Mouse (Mus musculus) heart, embryonic 14.5 days (tissue): Measurements from ENCODE around the gene Arhgap22. TPM values are rescaled to one million over a fixed set of nuclear protein-coding genes. Genes with fewer than 3 reads are reported as not detected.
A peak's percentile ranks its signal among the peaks of the same experiment; 100 is the strongest.

ENCODE experiments used
- ATAC-seq: fragments of 200-750 bp; cut with Nextera tagmentation; 2 replicates; pipeline ENCODE4 v1.8.0; 2017; ENCODE audit warnings: low read depth, moderate TSS enrichment; ENCODE audit not compliant: insufficient number of reproducible peaks, insufficient read depth, low FRiP score
- H3K27ac ChIP-seq, 2 experiments: fragments of 200-500 bp in 1 of 2; fragments of 300-500 bp in 1 of 2; sonication (generic) in 1 of 2; replicated peaks in 1 of 2; 2 replicates each; pipeline ENCODE4 v1.5.1; 2012 to 2014; ENCODE audit warnings: low read depth in 2 of 2, low read length in 2 of 2, control low read depth in 1 of 2, mild to moderate bottlenecking in 1 of 2, mixed read lengths in 1 of 2; ENCODE audit not compliant: control insufficient read depth in 1 of 2, insufficient read depth in 1 of 2
- H3K27me3 ChIP-seq: fragments of 300-500 bp; sonication (generic); 2 replicates; pipeline ENCODE4 v1.6.1; 2014; ENCODE audit warnings: mild to moderate bottlenecking, low read length, control low read depth; ENCODE audit not compliant: control insufficient read depth, insufficient read depth
- H3K36me3 ChIP-seq: fragments of 300-500 bp; sonication (generic); 2 replicates; pipeline ENCODE4 v1.6.1; 2014; ENCODE audit warnings: mild to moderate bottlenecking, control low read depth, low read length, mixed read lengths; ENCODE audit not compliant: control insufficient read depth, insufficient read depth
- H3K4me1 ChIP-seq, 2 experiments: fragments of 200-500 bp in 1 of 2; fragments of 300-500 bp in 1 of 2; sonication (generic) in 1 of 2; 2 replicates each; pipeline ENCODE4 v1.6.1; 2012 to 2014; ENCODE audit warnings: low read length in 2 of 2, control low read depth in 1 of 2, mixed read lengths in 1 of 2; ENCODE audit not compliant: control insufficient read depth in 2 of 2, insufficient read depth in 2 of 2
- H3K4me2 ChIP-seq: fragments of 300-500 bp; sonication (generic); 2 replicates; pipeline ENCODE4 v1.6.1; 2014; ENCODE audit warnings: mild to moderate bottlenecking, low read length
- H3K4me3 ChIP-seq, 2 experiments: fragments of 200-500 bp in 1 of 2; fragments of 300-500 bp in 1 of 2; sonication (generic) in 1 of 2; 2 replicates each; pipeline ENCODE4 v1.5.1; 2012 to 2014; ENCODE audit warnings: low read length in 2 of 2, mild to moderate bottlenecking in 2 of 2, control low read depth in 1 of 2, low read depth in 1 of 2, moderate library complexity in 1 of 2; ENCODE audit not compliant: control insufficient read depth in 1 of 2, insufficient read depth in 1 of 2
- H3K9ac ChIP-seq: fragments of 300-500 bp; sonication (generic); 2 replicates; pipeline ENCODE4 v1.6.1; 2014; ENCODE audit warnings: mild to moderate bottlenecking, low read length
- H3K9me3 ChIP-seq: fragments of 300-500 bp; sonication (generic); 2 replicates; pipeline ENCODE4 v1.6.1; 2016; ENCODE audit warnings: low read length, control low read depth; ENCODE audit not compliant: control insufficient read depth
- WGBS: fragments of 180-500 bp; shearing (Covaris S2); extraction: QIAGEN DNeasy Blood & Tissue Kit; methylation state at CpG from one replicate; pipeline ENCODE4 v1.1.7; 2014; 5-methylcytosine and 5-hydroxymethylcytosine counted together
- polyA plus RNA-seq: library from polyadenylated mRNA; unstranded; fragments of >200 nt; fragmentation: Nextera tagmentation; extraction: Ambion mirVana; gene quantifications from 2 replicates; pipeline ENCODE4 v1.2.1, GENCODE M21; 2014

Arhgap22 gene
- polyA plus RNA-seq, 1 experiment from 2014 or later: 2.6 TPM

- peaks cover 35% of the 10 kb centered on the region for H3K27me3 ChIP-seq
Measured at GRCm38 (mm10) chr14:33358891-33359290, 145.1 kb downstream of the Arhgap22 start.

DNA sequence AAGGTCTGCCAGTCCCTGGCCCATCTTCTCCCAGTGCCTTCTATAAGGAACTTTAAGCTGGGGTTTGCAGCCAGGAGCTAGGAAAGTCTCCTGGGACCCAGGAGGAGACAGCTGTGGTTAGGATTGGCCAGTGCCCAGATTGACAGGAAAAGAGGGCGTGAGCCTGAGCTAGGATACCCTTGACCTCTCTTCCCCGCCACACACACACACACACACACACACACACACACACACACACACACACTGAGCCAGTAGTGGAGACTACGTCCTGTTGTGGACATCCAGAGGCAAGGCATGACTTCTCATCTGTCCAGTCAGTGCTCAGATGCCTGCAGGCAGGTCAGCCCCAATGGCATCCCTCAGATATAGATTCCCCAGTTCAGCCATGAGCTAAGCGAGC is 147.7 kb downstream of the Arhgap22 start:
- ATAC-seq: no peak
- H3K4me1 ChIP-seq: peaks cover 10 to 13% of the 10 kb centered on the region in 2 experiments
- H3K27me3 ChIP-seq: peaks cover 28% of the 10 kb centered on the region
- H3K4me3 ChIP-seq: no peak overlapping the region
- no peaks in the 10 kb centered on the region for H3K9me3 ChIP-seq
- no peak overlapping the region for H3K9ac ChIP-seq
- H3K27ac ChIP-seq: no peak overlapping the region
- H3K36me3 ChIP-seq: no peaks in the 10 kb centered on the region
- 56% methylated on average over 4 of the region's 4 CpGs for WGBS
- no peak overlapping the region for H3K4me2 ChIP-seq

More at GRCm38 (mm10) chr14:33358891-33359290, 145.1 kb downstream of the Arhgap22 start:
- Histone ChIP-seq H3K4me1 (peaks cover 10 to 17% of the 10 kb centered on the region in 2 experiments), H3K9ac (no peak overlapping the region), H3K9me3 (no peaks in the 10 kb centered on the region), H3K27ac (no peak overlapping the region), H3K36me3 (no peaks in the 10 kb centered on the region), H3K4me2 (no peak overlapping the region), H3K4me3 (no peak overlapping the region)
- no peak for ATAC-seq
- WGBS: 84% methylated on average over 8 of the region's 8 CpGs

GRCm38 (mm10) chr14:33362122-33362521 is 148.3 kb downstream of the Arhgap22 start:
- peak overlapping the region; percentile 56 for H3K4me2 ChIP-seq
- no peak for ATAC-seq
- no peaks in the 10 kb centered on the region for H3K9me3 ChIP-seq
- peaks cover 10 to 13% of the 10 kb centered on the region in 2 experiments for H3K4me1 ChIP-seq
- H3K27me3 ChIP-seq: peaks cover 28% of the 10 kb centered on the region
- H3K4me3 ChIP-seq: 0 out of 4 replicates have a peak overlapping the region, but pooled peaks of 1 of the 2 experiments have one; percentile 9
- no peak overlapping the region for H3K9ac ChIP-seq
- H3K36me3 ChIP-seq: no peaks in the 10 kb centered on the region
- WGBS: 46% methylated on average over 14 of the region's 14 CpGs
- no peak overlapping the region for H3K27ac ChIP-seq

DNA sequence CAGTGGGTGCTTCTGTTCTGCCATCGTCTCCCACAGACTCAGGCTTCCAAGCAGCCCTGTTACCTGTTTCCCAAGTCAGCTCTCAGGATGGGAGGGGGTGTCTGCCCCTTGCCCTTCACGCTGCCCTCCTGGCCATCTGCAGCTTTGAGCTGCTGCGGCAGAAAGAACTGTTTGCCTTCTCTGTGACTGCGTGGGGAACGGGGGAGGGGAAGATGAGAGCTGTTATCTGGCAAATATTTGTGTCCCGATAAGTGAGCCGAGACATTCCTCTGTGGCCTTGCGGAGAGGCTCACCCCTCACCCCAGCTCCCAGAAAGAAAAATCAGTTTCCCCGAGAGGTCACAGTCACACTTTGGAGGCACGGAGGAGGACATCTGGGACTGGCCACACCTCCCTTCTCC is 149.0 kb downstream of the Arhgap22 start:
- Histone ChIP-seq H3K9me3 (no peaks in the 10 kb centered on the region), H3K36me3 (no peaks in the 10 kb centered on the region), H3K27me3 (peaks cover 28% of the 10 kb centered on the region), H3K4me3 (peak overlapping the region; percentile 5 to 9; a peak in 1 of 4 replicates), H3K4me1 (peaks cover 10 to 13% of the 10 kb centered on the region in 2 experiments), H3K9ac (peak overlapping the region; percentile 52), H3K27ac (no peak overlapping the region), H3K4me2 (peak overlapping the region; percentile 56)
- 7% methylated on average over 10 of the region's 10 CpGs for WGBS
- ATAC-seq: no peak

- no peak overlapping the region for H3K4me2 ChIP-seq
- peaks cover 10 to 13% of the 10 kb centered on the region in 2 experiments for H3K4me1 ChIP-seq
- no peaks in the 10 kb centered on the region for H3K9me3 ChIP-seq
- ATAC-seq: no peak
- H3K36me3 ChIP-seq: no peaks in the 10 kb centered on the region
- WGBS: 71% methylated on average over 5 of the region's 5 CpGs
- no peak overlapping the region for H3K27ac ChIP-seq
- H3K27me3 ChIP-seq: peaks cover 28% of the 10 kb centered on the region
- H3K4me3 ChIP-seq: no peak overlapping the region
- no peak overlapping the region for H3K9ac ChIP-seq
Measured at GRCm38 (mm10) chr14:33363611-33364010, 149.8 kb downstream of the Arhgap22 start.

- no peak overlapping the region for H3K4me3 ChIP-seq
- no peaks in the 10 kb centered on the region for H3K9me3 ChIP-seq
- peaks cover 10 to 13% of the 10 kb centered on the region in 2 experiments for H3K4me1 ChIP-seq
- H3K27ac ChIP-seq: no peak overlapping the region
- ATAC-seq: no peak
- H3K36me3 ChIP-seq: no peaks in the 10 kb centered on the region
- H3K4me2 ChIP-seq: no peak overlapping the region
- no peak overlapping the region for H3K9ac ChIP-seq
- WGBS: 78% methylated on average over 2 of the region's 2 CpGs
- peaks cover 27% of the 10 kb centered on the region for H3K27me3 ChIP-seq
Measured at GRCm38 (mm10) chr14:33364061-33364460, 150.2 kb downstream of the Arhgap22 start.

DNA sequence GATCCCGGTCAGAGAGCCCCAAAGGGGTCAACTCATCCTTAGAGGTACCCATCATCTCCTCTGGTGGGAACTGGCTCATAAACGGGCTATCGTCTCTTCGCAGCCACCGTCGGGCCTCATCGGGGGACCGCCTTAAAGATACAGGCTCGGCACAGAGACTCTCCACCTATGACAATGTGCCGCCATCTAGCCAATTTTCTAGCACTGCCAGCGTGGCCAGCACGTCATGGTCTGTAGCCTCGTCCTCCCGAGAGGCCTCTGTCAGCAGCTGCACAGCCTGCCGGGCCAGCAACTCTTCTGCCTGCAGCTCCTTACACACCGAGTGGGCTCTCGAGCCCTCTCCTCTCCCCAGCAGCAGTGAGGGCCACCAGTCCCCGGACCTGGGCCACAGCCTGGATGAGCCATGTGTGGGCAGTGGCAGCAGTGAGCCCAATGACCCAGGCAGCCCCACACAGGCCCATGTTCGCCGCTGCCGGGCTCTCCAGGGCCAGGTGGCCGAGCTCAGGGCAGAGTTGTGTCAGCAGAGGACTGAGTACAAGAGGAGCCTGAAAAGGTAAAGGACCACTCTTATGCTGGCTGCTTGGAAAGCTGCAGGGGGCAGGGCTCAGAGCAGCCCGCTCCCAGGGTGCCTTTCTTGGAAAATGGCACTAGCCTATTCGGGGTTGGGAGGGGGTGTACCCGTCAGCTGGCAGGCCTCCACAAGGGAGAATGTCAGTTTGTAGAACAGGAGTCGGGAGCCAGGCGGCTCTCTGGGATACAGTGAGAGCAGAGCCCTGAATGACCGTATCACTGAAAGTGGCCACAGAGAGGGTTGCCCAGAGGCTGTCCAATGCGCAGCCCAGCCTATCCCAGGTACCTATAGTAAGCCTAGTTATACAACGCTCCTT is 153.3 kb downstream of the Arhgap22 start:
- ATAC-seq: no peak

More for the DNA sequence above, 153.3 kb downstream of the Arhgap22 start:
- no peak overlapping the region for H3K4me2 ChIP-seq
- peaks cover 12% of the 10 kb centered on the region; the same call in 1 of the 2 replicates for H3K27me3 ChIP-seq
- 78% methylated on average over 30 of the region's 30 CpGs for WGBS
- H3K36me3 ChIP-seq: no peaks in the 10 kb centered on the region
- H3K4me1 ChIP-seq: peaks cover 9 to 14% of the 10 kb centered on the region in 2 experiments
- no peak overlapping the region for H3K4me3 ChIP-seq
- H3K9ac ChIP-seq: no peak overlapping the region
- H3K27ac ChIP-seq: no peak overlapping the region
- no peaks in the 10 kb centered on the region for H3K9me3 ChIP-seq
